Mouse (Mus musculus) hindlimb bud, embryonic 11.5 days (tissue): ENCODE results near the gene Mfsd2b.

Source experiments
- DNase-seq: peaks from one replicate; pipeline ENCODE4 v3.0.0-alpha.2; 2012; ENCODE audit warnings: low read depth, low spot score; ENCODE audit errors: extremely low spot score

Mfsd2b gene

GRCm38 (mm10) chr12:4816680-4817360, 57.3 kb downstream of the Mfsd2b start:
- DNase-seq = no peak

- no peak for DNase-seq
These were observed 60.5 kb downstream of the Mfsd2b start for GRCm38 (mm10) chr12:4813636-4814035.
